Mouse (Mus musculus) fibroblast of lung, adult 2 months (primary cell): Measurements from ENCODE around the gene Irs2.

ENCODE experiments used
- DNase-seq: peaks from one replicate; pipeline ENCODE4 v3.0.0-alpha.2; 2011; ENCODE audit warnings: low read depth

Irs2 gene

DNA sequence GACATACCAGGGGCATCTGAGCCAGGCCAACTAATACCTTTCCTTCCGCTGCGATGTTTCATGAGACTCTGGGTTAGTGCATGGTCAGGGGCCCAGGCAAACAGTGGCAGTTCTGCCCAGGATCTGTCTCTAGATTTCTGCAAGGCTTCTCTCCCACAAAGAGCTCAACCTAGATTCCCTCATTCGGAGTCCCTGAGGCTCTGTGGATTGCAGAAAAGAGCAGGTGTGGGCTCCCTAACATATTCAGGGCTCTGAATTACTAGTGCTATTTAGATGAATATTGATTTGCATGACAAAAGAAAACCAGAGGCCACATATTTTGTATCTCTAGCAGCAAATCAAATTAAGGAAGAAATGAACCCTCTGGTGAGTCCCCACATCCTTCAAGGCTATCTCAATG, 18.3 kb downstream of the Irs2 start:
- DNase-seq, result no peak

DNA sequence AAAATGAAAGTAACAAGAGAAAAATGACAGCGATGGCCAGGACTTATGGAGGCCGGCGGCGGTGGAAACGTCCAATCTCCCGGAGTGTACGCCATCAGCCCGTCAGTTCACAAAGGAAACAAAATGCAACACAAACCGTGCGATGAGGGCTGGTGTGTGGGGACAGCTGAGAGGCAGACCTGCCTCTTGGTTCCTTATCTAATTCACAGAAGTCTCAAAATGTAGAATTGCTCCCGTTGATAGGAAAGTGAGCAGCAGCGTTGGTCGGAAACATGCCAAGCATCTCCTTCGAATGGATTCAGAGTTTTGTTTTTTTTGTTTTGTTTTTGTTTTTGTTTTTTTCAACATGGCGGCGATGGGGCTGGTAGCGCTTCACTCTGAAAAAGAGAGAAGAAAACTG, 21.6 kb downstream of the Irs2 start:
- no peak for DNase-seq

DNA sequence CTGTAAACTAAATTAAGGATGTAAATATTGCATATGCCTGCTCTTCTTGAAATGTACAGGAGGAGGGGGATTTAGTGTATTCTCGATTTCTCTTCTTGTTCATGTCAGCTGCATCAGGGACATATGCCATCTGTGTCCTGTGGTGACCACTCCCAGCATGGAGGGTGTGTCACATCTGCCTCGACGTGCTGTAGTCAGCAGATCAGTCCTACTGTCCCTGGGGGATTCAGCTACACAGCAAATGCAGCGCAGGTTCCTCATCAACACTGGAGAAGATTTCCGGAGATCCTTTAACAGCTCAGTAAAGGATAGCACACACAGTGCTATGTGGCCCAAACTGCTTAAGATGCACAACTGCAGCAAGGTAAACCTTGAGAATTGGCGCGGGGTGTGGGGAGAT, 23.2 kb downstream of the Irs2 start:
- DNase-seq, result no peak

DNA sequence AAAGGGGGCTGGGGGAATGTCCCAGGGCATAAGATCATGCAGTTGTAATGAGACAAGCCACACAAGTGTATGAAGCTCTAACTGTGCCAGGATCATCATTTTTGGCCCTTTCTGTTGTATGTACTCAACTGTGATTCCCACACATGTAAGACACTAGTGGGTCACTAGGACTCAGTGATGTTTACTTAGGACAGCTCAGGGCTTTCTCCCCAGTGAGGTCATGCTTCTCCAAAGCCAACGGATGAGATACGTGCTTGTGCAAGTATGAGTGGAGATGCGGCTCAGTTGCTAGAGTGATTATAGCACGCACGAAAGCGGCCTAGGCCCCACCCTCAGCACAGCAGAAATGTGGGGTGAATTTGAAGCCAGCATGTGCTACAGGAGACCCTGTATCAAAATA, 27.4 kb downstream of the Irs2 start:
- DNase-seq, result no peak

DNA sequence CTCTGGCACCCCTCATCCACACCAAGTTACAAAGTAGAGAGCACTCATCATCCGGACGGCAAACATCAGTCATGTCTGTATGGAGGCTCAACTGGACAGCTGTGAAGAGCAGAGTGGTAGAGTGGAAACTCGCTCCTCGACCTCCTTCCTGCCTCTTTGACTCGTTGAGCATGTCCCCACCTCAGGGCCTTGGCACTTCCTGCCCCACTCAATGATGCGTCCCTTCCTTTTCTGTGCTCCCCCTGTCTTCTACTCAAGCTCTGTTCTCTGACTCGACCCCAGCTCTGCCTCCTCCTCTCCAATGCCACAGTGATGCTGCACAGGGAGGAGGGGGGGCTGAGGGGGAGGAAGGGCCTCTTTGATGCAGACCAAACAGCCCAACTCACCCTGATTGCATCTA, 28.3 kb downstream of the Irs2 start:
- DNase-seq, result no peak

DNA sequence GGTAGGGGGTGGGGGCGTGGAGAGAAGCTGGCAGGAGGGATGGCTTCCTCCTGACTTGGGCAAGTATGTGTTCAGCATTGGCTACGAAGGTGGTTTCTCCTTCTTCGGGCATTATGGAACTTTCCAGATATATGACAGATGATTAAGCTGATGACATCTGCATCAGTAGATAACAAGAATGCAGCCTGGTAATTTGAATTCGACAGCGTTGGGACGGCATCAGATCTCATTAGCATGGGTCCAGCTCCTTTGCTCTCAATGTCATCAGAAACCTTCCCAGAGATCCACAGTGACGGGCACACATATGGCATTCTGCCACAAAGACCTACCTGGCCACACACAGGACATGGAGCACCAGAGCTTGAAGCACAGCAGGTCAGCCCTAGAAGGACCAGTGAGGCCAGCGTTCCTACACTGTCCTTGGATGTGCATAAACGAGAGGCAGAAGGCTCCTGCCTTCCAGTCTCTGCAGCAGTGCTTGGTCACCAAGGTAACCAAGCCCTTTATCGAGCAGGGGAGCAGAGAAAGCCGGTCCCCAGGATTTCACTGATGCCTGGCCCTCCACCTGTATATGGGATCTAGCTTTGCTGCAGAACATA, 29.0 kb downstream of the Irs2 start:
- no peak for DNase-seq

DNA sequence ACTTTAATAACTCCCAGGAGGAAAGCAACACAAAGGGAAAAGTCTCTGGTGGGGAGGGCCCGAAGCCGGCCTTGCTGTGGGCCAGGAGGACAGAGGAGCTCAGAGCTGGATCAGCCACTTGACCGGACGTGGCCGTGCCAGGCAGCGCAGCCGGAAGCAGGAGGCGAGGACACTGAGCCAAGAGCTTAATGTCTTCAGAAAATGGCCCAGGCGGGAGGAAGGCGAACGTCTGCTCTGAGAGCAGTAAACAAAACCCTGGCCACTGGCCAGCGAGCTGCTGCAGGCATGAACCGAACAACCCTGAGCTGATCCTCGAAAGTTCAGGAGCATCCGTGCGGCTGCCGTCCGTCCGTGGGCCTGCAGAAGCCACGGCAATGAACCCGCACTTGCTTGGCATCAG, 29.9 kb downstream of the Irs2 start:
- DNase-seq, result no peak

DNA sequence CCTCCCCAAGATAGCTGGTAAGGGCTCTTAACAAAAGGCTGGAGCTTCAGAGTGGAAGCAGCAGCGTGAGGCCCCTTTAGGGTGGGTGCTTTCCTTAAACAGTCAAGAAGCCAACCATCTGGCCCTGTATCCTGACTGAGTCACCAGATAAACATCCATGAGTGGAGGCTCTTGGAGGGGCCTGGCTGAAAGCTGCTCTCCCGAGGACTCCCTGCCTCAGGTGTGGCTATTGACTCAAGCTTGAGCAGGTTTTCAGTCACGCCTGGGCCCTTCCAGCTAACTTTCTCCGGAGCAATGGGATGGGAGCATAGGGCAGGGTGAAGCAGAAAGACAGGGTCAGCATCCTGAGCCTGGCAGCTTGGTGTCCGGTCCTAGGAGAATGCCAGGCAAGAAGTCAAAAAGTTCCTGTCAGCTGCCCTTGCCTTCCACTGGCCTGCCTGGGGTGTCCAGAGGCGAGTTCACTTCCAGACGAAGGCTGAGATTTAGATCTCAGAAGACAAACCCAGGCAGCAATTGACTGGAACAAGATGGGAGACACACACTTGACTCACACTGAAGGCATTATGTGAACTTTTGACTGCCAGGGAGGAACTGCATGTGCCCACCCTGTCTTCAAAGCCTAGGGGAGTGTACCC, 30.4 kb downstream of the Irs2 start:
- no peak for DNase-seq

DNA sequence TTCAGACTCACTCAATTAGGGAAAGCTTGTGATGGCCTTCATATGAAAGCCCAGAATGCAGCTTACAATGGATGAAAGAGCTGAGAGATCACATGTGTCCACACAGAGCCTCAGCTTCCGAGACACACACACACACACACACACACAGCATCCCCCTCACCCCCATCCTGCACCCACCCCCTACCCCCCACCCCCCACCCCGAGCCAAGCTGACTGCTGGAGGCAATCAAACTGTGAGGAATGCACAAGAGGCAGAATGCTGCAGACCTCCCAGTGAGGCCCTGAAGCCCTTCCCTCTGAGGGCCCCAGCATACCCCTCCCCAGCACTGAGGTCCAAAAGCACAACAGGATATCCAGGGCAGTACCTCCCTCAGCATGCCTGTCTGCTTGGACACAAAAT, 33.6 kb downstream of the Irs2 start:
- DNase-seq, result no peak

DNA sequence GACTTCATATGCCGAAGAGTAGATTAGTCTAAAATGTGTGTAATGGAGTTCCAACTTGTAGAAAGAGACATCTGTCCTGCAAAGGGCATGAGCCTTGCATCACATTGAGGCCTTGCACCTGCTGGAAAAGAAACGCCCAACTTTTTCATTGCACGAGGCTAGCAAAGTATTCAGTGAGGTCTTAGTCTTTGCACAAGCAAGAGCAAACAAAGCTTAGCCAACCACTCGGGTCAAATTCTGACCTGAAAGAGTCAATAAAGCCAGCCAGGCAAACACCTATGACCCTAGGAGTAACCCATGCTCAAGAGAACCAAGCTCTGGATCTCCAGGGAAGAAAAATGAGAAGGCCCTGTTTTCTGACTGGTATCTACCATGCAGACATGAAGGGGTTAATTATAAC, 34.1 kb downstream of the Irs2 start:
- no peak for DNase-seq

DNA sequence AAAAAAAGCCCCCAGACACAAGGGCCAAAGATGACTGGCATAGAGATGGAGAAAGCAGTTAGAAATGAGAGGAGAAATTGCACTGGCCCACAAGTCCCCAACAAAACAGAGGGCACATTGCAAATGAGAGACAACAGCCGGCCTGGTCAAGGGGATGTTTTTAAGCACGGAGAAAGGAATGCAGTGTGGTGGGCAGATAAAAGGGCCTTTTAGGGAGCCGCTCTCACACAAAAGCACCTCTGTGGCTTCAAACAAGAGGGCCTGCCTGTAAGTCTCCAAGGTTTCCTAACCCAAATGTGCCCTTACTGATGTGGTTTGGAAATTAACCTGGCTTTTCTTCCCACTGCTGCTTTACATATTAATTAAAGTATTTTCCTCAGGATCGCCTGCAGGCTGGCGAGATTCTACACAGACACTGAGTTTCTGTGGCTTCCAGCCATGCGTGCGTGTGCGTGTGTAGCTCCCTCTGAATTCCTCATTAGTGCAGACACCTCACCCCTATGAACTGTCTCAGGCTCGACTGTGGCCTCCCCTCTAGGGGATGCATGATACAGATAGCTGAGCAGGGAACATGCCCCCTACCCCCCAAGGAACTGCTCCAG, 35.3 kb downstream of the Irs2 start:
- DNase-seq, result no peak

DNA sequence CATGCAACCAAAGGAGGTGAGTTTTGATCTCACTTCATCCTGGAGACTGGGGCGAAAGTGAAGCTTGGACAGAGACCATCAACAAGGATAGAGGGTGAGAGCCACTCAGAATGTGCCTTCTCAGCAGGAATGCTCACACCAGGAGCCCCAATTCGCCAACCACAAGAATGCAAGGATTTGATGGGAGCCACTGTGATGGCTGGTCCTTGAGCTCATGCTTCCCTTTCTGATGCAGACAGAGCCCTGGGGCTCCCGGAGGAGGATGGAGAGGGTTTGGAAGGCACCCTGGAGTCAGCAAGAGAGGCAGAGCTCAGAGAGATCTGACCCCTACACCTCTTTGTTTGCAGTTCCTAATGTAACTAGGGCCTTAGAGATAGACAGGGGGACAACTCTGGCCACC, 36.3 kb downstream of the Irs2 start:
- no peak for DNase-seq

DNA sequence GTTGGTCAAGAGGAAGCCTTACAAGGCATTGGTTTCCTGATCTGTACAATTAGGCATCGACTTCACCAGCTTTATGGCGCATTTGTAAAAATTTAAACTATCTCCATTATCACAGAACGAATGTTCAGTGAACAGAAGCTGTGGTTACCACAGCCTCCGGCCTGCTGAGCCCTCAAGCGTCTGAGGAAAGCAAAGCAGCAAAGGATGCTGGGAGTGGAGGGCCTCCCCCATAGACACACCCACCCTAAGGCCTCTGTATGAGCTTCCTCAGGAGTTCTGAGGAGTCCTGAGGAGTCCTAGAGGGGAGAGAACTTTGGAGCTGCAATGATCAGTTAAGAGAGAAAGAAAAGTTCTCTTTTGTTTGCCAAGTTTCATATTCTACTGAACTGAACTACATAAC, 36.7 kb downstream of the Irs2 start:
- DNase-seq, result no peak

DNA sequence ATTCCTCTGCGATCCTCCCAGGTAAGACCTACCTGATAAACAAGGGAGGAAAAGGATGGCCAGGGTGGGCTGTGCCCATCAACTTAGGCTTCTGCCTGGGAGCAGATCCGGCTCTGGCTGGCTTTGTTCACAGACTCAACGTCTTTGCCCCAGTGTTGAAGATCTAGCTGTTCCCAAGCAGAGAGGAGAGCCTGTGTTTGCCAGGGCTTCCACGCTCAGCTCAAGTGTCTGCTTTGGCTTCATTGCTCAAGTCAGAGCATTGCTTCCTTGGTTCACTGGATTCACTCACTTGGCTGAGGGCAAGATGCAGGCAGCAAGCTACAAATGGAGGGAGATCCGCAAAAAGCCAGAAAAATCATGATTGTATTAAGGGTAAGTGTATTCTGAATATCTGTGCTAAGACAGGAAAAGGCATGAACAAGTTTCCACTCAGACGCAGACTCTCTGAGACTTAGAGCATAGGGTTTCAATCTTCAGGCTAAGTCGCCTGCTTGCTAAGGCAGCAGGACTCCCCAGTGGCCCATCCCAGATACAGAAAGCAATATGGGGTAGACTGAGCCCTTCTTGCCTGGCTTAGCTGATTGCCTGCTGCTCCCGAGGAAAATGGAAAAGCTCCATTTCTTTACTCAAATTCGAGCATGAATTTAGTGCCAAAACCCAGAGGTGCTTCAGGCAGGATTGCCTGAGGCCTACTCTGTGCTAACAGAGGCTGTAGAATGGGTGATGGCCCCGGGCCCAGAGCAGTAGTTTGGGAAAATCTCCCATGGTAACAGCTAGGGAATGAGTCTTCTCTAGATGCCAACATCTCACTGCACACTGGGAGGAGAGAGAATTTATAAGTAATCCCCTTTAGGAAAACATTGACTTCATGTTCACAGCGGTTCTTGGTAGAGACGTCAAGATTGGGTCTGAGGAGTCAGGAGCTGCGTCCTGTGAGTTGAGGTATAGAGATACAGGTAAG, 37.5 kb downstream of the Irs2 start:
- DNase-seq, result no peak

DNA sequence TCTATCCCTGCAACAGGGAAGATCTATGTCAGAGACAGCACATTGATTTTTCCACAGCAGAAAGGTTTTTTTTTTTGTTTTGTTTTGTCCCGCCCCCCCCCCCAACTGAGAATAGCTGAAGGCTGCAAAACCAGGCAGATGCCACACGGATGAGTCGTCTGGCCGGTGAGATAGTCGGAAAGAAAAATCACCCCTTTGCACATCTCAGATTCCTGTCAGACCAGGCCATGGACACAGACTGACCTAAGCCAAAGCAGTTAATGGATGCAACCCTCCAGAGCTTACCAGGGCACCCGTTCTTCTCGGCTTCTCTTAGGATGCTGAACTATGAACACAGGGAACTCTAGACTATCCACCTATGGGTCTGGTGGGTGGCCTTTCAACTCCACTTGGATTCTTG, 39.6 kb downstream of the Irs2 start:
- no peak for DNase-seq

DNA sequence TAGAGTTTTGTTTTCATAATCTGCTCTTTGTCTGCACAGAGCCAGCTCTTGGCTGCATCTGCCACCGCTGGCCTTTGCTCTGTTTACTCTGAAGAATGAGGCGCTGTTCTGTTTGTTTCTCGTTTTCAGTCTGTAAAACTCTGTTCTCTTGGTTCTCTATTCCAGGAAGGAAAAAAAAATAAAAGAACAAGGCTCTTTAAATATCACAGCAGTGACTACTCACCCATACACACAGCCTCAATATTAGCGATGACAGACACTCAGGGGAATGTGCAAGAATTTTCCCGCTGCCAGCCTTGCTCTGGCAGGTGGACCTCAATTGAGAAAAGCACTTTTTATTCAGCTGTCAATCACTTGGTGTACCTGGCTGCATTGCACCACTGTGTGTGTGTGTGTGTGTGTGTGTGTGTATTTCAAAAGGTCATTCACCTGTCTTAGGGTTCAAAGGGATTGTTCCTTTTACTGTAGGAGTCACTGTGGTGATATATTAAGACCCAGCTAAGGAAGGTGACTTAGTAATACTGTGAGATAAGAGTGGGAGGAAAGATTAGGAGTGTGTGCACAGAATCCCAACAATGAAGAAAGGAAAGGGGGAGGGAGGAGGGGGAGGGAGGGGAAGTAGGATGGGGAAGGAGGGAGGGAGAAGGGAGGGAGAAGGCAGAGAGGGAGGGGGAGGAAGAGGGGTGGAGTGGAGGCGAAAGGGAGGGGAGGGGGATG, 42.7 kb downstream of the Irs2 start:
- DNase-seq, result no peak

DNA sequence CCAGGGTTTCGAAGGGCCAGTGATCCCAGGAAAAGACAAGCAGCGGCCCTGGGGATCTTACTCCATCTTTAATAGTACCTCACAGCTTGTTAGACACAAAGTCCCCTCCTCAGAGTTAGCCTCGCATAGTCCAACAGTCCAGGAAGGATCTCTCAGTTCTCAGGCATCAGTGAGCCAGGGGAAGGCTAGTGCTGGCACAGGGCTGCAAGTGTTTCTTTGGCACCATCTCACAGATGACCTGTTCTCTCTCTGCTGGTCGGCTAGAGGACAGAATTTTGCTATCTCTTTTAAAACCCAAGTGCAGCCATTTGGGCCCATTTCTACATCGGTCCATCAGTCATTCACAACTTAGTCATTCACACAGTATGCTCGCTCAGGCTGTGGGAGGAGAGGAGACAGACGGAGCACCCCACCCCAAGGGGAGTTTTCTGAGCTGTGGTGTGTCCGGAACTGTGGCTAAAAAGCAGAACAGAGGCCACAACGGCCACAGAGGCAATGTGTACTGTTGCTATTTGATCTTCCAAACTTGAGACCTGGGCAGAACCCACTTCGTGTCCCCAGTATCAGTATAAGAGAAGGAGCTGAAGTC, 43.7 kb downstream of the Irs2 start:
- DNase-seq, result no peak

DNA sequence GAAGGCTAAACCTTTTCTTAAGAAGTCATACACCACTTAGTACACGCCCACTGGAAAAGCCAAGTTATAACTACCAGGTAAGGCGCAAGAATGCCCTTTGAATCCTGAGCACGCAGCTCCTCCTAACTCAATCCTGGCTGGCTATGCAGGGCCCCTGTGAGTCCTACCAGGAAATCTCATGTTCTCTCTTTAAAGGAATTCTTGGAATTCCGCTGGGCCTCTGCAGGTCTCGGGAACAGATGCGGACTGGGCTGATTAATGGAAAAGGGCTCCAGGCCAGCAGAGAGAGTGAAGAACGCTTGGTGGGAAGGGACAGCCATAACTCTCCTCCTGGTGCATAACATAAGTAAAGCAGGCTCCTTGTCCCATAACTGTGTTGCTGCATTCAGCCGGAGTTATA, 46.3 kb downstream of the Irs2 start:
- DNase-seq, result no peak

DNA sequence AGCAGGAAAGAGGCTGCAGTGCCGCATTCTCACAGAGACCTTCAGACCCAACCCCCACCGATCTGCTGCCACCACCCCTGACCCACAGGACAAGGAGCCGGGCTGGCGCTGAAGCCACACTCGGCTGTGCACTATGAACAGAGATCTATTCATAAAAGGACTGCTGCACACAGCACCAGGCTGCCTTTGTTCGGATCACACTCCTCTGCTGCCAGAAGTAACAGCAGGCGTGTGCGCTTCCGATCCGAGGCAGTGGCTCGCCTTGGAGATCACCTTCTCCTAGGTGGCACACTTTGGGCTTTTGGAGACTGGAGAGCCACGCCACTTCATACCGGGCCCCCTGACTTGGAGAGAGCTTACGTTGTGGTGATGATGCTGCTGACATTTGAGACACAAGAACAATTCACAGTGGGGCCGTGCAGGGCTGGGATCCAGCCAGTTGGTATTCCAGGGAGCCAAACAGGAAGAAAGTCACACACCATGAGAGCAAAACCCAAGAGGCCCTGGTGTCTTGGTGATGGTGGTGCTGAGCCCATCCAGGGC, 47.9 kb downstream of the Irs2 start:
- DNase-seq, result no peak

DNA sequence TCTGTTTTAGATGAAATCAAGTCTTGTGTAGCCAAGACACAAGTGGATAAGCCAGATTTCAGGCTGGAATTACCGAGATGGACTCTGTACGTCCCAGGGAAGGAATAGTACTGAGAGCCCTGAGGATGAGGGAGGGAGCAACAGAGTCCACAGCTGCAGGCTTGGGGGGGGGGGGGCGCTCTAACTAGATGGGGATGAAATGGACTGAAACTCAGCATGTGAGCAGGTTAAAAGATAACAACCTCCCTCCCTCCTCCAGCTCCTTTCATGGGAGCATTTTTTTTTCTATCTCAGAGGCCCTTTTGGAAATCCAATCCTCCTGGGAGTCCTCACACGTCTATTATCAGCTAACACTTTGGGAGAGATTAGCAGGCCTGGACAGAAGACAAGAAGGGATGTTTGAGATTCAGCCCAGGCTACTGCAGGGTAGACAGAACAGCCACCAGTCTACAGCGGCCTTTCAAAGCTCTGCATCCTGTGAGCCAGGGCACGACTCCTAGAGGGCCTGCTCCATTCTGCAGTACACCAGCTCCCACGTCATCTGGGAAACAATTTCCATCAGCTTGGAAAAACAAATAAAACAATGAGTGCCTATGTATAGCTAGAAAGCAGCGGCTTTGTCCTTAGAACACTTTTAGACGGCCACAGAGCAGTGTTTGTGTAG, 50.8 kb downstream of the Irs2 start:
- no peak for DNase-seq
